Mouse (Mus musculus) midbrain, embryonic 11.5 days (tissue): ENCODE measurements at regions not wholly inside any gene's neighbourhood (a gene's known extent, or its start where the extent isn't known, plus 50 kb on each side); places are given as distances from the start of the nearest gene placed in this dataset.
A peak's percentile ranks its signal among the peaks of the same experiment; 100 is the strongest.

Source experiments
- ATAC-seq: fragments of 200-750 bp; cut with Nextera tagmentation; 2 replicates; pipeline ENCODE4 v1.8.0; 2017; ENCODE audit warnings: moderate TSS enrichment, moderate library complexity; ENCODE audit not compliant: low FRiP score
- DNase-seq: peaks from one replicate; pipeline ENCODE4 v3.0.0; 2015; ENCODE audit warnings: low spot score; ENCODE audit errors: missing footprints
- H3K27ac ChIP-seq: fragments of 300-500 bp; sonication (generic); 2 replicates; pipeline ENCODE4 v1.5.1; 2014; ENCODE audit warnings: low read depth, low read length
- H3K27me3 ChIP-seq: fragments of 300-500 bp; sonication (generic); 2 replicates; pipeline ENCODE4 v1.6.1; 2014; ENCODE audit warnings: mild to moderate bottlenecking, low read length, moderate library complexity, mixed read lengths; ENCODE audit not compliant: control insufficient read depth, insufficient read depth
- H3K36me3 ChIP-seq: fragments of 300-500 bp; sonication (generic); 2 replicates; pipeline ENCODE4 v1.6.1; 2014; ENCODE audit warnings: mild to moderate bottlenecking, low read length, moderate library complexity, mixed read lengths; ENCODE audit not compliant: control insufficient read depth, insufficient read depth
- H3K4me1 ChIP-seq: fragments of 300-500 bp; sonication (generic); 2 replicates; pipeline ENCODE4 v1.6.1; 2014; ENCODE audit warnings: low read length; ENCODE audit not compliant: control insufficient read depth, insufficient read depth
- H3K4me2 ChIP-seq: fragments of 300-500 bp; sonication (generic); 2 replicates; pipeline ENCODE4 v1.6.1; 2014; ENCODE audit warnings: mild to moderate bottlenecking, moderate library complexity
- H3K4me3 ChIP-seq: fragments of 300-500 bp; sonication (generic); 2 replicates; pipeline ENCODE4 v1.5.1; 2014; ENCODE audit warnings: low read depth, low read length
- H3K9ac ChIP-seq: fragments of 300-500 bp; sonication (generic); 2 replicates; pipeline ENCODE4 v1.6.1; 2014; ENCODE audit warnings: low read length
- H3K9me3 ChIP-seq: fragments of 300-500 bp; sonication (generic); 2 replicates; pipeline ENCODE4 v1.6.1; 2016; ENCODE audit warnings: low read length; ENCODE audit not compliant: control insufficient read depth
- WGBS: fragments of 180-500 bp; shearing (Covaris S2); extraction: QIAGEN DNeasy Blood & Tissue Kit; methylation state at CpG from one replicate; pipeline ENCODE4 v1.1.7; 2014; 5-methylcytosine and 5-hydroxymethylcytosine counted together

GRCm38 (mm10) chr15:27033261-27033660 is 137.9 kb upstream of the Fbxl7 start:
- ATAC-seq: no peak
- Histone ChIP-seq H3K27me3 (no peaks in the 10 kb centered on the region), H3K9me3 (no peaks in the 10 kb centered on the region)

GRCm38 (mm10) chr15:27043788-27044187 is 148.4 kb upstream of the Fbxl7 start:
- Histone ChIP-seq H3K27me3 (no peaks in the 10 kb centered on the region), H3K36me3 (no peaks in the 10 kb centered on the region), H3K27ac (no peak overlapping the region), H3K4me3 (no peak overlapping the region), H3K4me2 (no peak overlapping the region), H3K9me3 (no peaks in the 10 kb centered on the region), H3K4me1 (no peaks in the 10 kb centered on the region), H3K9ac (no peak overlapping the region)
- no peak for ATAC-seq
- DNase-seq: no peak
- WGBS: 88% methylated on average over 4 of the region's 4 CpGs

More at GRCm38 (mm10) chr15:27033261-27033660, 137.9 kb upstream of the Fbxl7 start:
- H3K4me1 ChIP-seq: no peaks in the 10 kb centered on the region
- H3K9ac ChIP-seq: no peak overlapping the region
- no peak overlapping the region for H3K27ac ChIP-seq
- 92% methylated on average over 2 of the region's 2 CpGs for WGBS
- DNase-seq: no peak
- H3K36me3 ChIP-seq: no peaks in the 10 kb centered on the region
- H3K4me2 ChIP-seq: no peak overlapping the region
- H3K4me3 ChIP-seq: no peak overlapping the region

GRCm38 (mm10) chr15:27050673-27051072 is 155.3 kb upstream of the Fbxl7 start:
- no peak overlapping the region for H3K4me2 ChIP-seq
- no peak overlapping the region for H3K27ac ChIP-seq
- ATAC-seq: no peak
- H3K9me3 ChIP-seq: no peaks in the 10 kb centered on the region
- H3K36me3 ChIP-seq: no peaks in the 10 kb centered on the region
- H3K4me1 ChIP-seq: no peaks in the 10 kb centered on the region
- WGBS: 85% methylated on average over 2 of the region's 2 CpGs
- no peak for DNase-seq
- no peak overlapping the region for H3K4me3 ChIP-seq
- H3K27me3 ChIP-seq: no peaks in the 10 kb centered on the region
- H3K9ac ChIP-seq: no peak overlapping the region

- Histone ChIP-seq H3K27me3 (no peaks in the 10 kb centered on the region), H3K9me3 (no peaks in the 10 kb centered on the region), H3K4me2 (no peak overlapping the region), H3K4me3 (no peak overlapping the region), H3K36me3 (no peaks in the 10 kb centered on the region), H3K9ac (no peak overlapping the region), H3K4me1 (no peaks in the 10 kb centered on the region), H3K27ac (no peak overlapping the region)
- DNase-seq: no peak
- ATAC-seq: no peak
Observed at GRCm38 (mm10) chr15:27063456-27063855, 168.1 kb upstream of the Fbxl7 start.

GRCm38 (mm10) chr15:27063971-27064370 is 168.6 kb upstream of the Fbxl7 start:
- DNase-seq (no peak), ATAC-seq (no peak)

GRCm38 (mm10) chr15:27067691-27068090 is 172.3 kb upstream of the Fbxl7 start:
- Histone ChIP-seq H3K4me2 (no peak overlapping the region), H3K4me1 (no peaks in the 10 kb centered on the region), H3K9me3 (no peaks in the 10 kb centered on the region), H3K27me3 (no peaks in the 10 kb centered on the region), H3K36me3 (no peaks in the 10 kb centered on the region), H3K9ac (no peak overlapping the region), H3K27ac (no peak overlapping the region), H3K4me3 (no peak overlapping the region)
- ATAC-seq (no peak), DNase-seq (no peak)
- 86% methylated on average over 1 of the region's 1 CpGs for WGBS

More at GRCm38 (mm10) chr15:27063971-27064370, 168.6 kb upstream of the Fbxl7 start:
- no peaks in the 10 kb centered on the region for H3K27me3 ChIP-seq
- H3K4me3 ChIP-seq: no peak overlapping the region
- no peaks in the 10 kb centered on the region for H3K4me1 ChIP-seq
- H3K27ac ChIP-seq: no peak overlapping the region
- 89% methylated on average over 4 of the region's 4 CpGs for WGBS
- no peaks in the 10 kb centered on the region for H3K9me3 ChIP-seq
- H3K36me3 ChIP-seq: no peaks in the 10 kb centered on the region
- H3K9ac ChIP-seq: no peak overlapping the region
- H3K4me2 ChIP-seq: no peak overlapping the region

- no peak overlapping the region for H3K9ac ChIP-seq
- H3K4me1 ChIP-seq: no peaks in the 10 kb centered on the region
- H3K27ac ChIP-seq: no peak overlapping the region
- H3K36me3 ChIP-seq: no peaks in the 10 kb centered on the region
- 89% methylated on average over 4 of the region's 4 CpGs for WGBS
- no peaks in the 10 kb centered on the region for H3K9me3 ChIP-seq
- no peaks in the 10 kb centered on the region for H3K27me3 ChIP-seq
- ATAC-seq (no peak), DNase-seq (peak; percentile 33)
- no peak overlapping the region for H3K4me3 ChIP-seq
- no peak overlapping the region for H3K4me2 ChIP-seq
Observed at GRCm38 (mm10) chr15:27077926-27078325, 182.5 kb upstream of the Fbxl7 start.

GRCm38 (mm10) chr15:27082826-27083225 is 187.4 kb upstream of the Fbxl7 start:
- no peaks in the 10 kb centered on the region for H3K9me3 ChIP-seq
- 90% methylated on average over 5 of the region's 5 CpGs for WGBS
- no peak overlapping the region for H3K4me3 ChIP-seq
- no peak for DNase-seq
- H3K27me3 ChIP-seq: no peaks in the 10 kb centered on the region
- no peak overlapping the region for H3K27ac ChIP-seq
- no peak overlapping the region for H3K4me2 ChIP-seq
- H3K9ac ChIP-seq: no peak overlapping the region
- H3K4me1 ChIP-seq: no peaks in the 10 kb centered on the region
- no peak for ATAC-seq
- H3K36me3 ChIP-seq: no peaks in the 10 kb centered on the region

GRCm38 (mm10) chr15:27083596-27083995 is 188.2 kb upstream of the Fbxl7 start:
- Histone ChIP-seq H3K27me3 (no peaks in the 10 kb centered on the region), H3K27ac (no peak overlapping the region), H3K9ac (no peak overlapping the region), H3K4me2 (no peak overlapping the region), H3K36me3 (no peaks in the 10 kb centered on the region), H3K9me3 (no peaks in the 10 kb centered on the region), H3K4me1 (no peaks in the 10 kb centered on the region), H3K4me3 (no peak overlapping the region)
- 72% methylated on average over 6 of the region's 6 CpGs for WGBS
- DNase-seq: no peak
- no peak for ATAC-seq

GRCm38 (mm10) chr15:27089155-27089554 is 193.8 kb upstream of the Fbxl7 start:
- Histone ChIP-seq H3K27me3 (no peaks in the 10 kb centered on the region), H3K36me3 (no peaks in the 10 kb centered on the region), H3K9ac (no peak overlapping the region), H3K9me3 (no peaks in the 10 kb centered on the region), H3K4me2 (no peak overlapping the region), H3K27ac (no peak overlapping the region), H3K4me1 (no peaks in the 10 kb centered on the region), H3K4me3 (no peak overlapping the region)
- ATAC-seq: no peak
- DNase-seq: no peak
- 84% methylated on average over 6 of the region's 6 CpGs for WGBS
